Mouse (Mus musculus) midbrain, postnatal 0 days (tissue): ENCODE measurements at regions not wholly inside any gene's neighbourhood (a gene's known extent, or its start where the extent isn't known, plus 50 kb on each side); places are given as distances from the start of the nearest gene placed in this dataset.

Experiments
- ATAC-seq: fragments of 200-750 bp; cut with Nextera tagmentation; 2 replicates; pipeline ENCODE4 v1.8.0; 2017; ENCODE audit warnings: moderate number of reproducible peaks, mild to moderate bottlenecking, moderate TSS enrichment, moderate library complexity; ENCODE audit not compliant: low FRiP score
- DNase-seq: peaks from one replicate; pipeline ENCODE4 v3.0.0-alpha.2; 2015; ENCODE audit warnings: low spot score
- H3K27ac ChIP-seq: fragments of 300-500 bp; sonication (generic); 2 replicates; pipeline ENCODE4 v1.5.1; 2014; ENCODE audit warnings: low read depth, mild to moderate bottlenecking, low read length, mixed read lengths
- H3K27me3 ChIP-seq: fragments of 300-500 bp; sonication (generic); 2 replicates; pipeline ENCODE4 v1.6.1; 2014; ENCODE audit warnings: low read length, control low read depth, mixed read lengths; ENCODE audit not compliant: insufficient read depth
- H3K36me3 ChIP-seq: fragments of 300-500 bp; sonication (generic); 2 replicates; pipeline ENCODE4 v1.6.1; 2014; ENCODE audit warnings: low read length, control low read depth, mixed read lengths; ENCODE audit not compliant: insufficient read depth
- H3K4me1 ChIP-seq: fragments of 300-500 bp; sonication (generic); 2 replicates; pipeline ENCODE4 v1.6.1; 2014; ENCODE audit warnings: mild to moderate bottlenecking, control low read depth, antibody characterized with exemption, low read length, mixed read lengths; ENCODE audit not compliant: insufficient read depth
- H3K4me2 ChIP-seq: fragments of 300-500 bp; sonication (generic); 2 replicates; pipeline ENCODE4 v1.6.1; 2014; ENCODE audit warnings: low read depth, mild to moderate bottlenecking, low read length, mixed read lengths; ENCODE audit not compliant: poor library complexity, severe bottlenecking
- H3K4me3 ChIP-seq: fragments of 300-500 bp; sonication (generic); 2 replicates; pipeline ENCODE4 v1.5.1; 2014; ENCODE audit warnings: low read depth, mild to moderate bottlenecking, low read length, moderate library complexity
- H3K9ac ChIP-seq: fragments of 300-500 bp; sonication (generic); replicated peaks from 2 replicates; pipeline ENCODE4 v1.6.1; 2014; ENCODE audit warnings: mild to moderate bottlenecking, low read length, moderate library complexity, mixed read lengths; ENCODE audit not compliant: poor library complexity, severe bottlenecking
- H3K9me3 ChIP-seq: fragments of 300-500 bp; sonication (generic); 2 replicates; pipeline ENCODE4 v1.6.1; 2016; ENCODE audit warnings: low read length, control low read depth
- CTCF ChIP-seq: IDR thresholded peaks from 2 replicates; pipeline ENCODE4 v1.5.1; 2016; ENCODE audit warnings: antibody characterized with exemption, mild to moderate bottlenecking
- WGBS: fragments of 180-500 bp; shearing (Covaris S2); extraction: QIAGEN DNeasy Blood & Tissue Kit; methylation state at CpG from one replicate; pipeline ENCODE4 v1.1.7; 2014; 5-methylcytosine and 5-hydroxymethylcytosine counted together

GRCm38 (mm10) chr19:32960196-32960947 is 203.1 kb downstream of the Pten start:
- Histone ChIP-seq H3K27ac (no peak overlapping the region), H3K27me3 (no peaks in the 10 kb centered on the region), H3K4me1 (no peaks in the 10 kb centered on the region), H3K4me2 (no peak overlapping the region), H3K4me3 (no peak overlapping the region), H3K9me3 (no peaks in the 10 kb centered on the region), H3K36me3 (no peaks in the 10 kb centered on the region), H3K9ac (no peak overlapping the region)
- 74% methylated on average over 9 of the region's 9 CpGs for WGBS
- no peak for TF ChIP-seq CTCF
- DNase-seq (no peak), ATAC-seq (no peak)

GRCm38 (mm10) chr19:32961525-32961924 is 204.2 kb downstream of the Pten start:
- no peak overlapping the region for H3K4me3 ChIP-seq
- no peak overlapping the region for H3K9ac ChIP-seq
- H3K27ac ChIP-seq: no peak overlapping the region
- H3K27me3 ChIP-seq: no peaks in the 10 kb centered on the region
- H3K4me2 ChIP-seq: no peak overlapping the region
- H3K9me3 ChIP-seq: no peaks in the 10 kb centered on the region
- no peak for ATAC-seq
- no peak for TF ChIP-seq CTCF
- no peaks in the 10 kb centered on the region for H3K36me3 ChIP-seq
- H3K4me1 ChIP-seq: no peaks in the 10 kb centered on the region
- DNase-seq: no peak
- WGBS: 86% methylated on average over 5 of the region's 5 CpGs

GRCm38 (mm10) chr19:32963983-32964382 is 206.7 kb downstream of the Pten start:
- no peaks in the 10 kb centered on the region for H3K36me3 ChIP-seq
- DNase-seq (no peak), ATAC-seq (no peak)
- H3K4me1 ChIP-seq: no peaks in the 10 kb centered on the region
- 21% methylated on average over 1 of the region's 1 CpGs for WGBS
- H3K4me3 ChIP-seq: no peak overlapping the region
- H3K9ac ChIP-seq: no peak overlapping the region
- H3K4me2 ChIP-seq: no peak overlapping the region
- no peaks in the 10 kb centered on the region for H3K9me3 ChIP-seq
- H3K27me3 ChIP-seq: no peaks in the 10 kb centered on the region
- TF ChIP-seq CTCF: no peak
- no peak overlapping the region for H3K27ac ChIP-seq

GRCm38 (mm10) chr19:32965488-32965887 is 208.2 kb downstream of the Pten start:
- Histone ChIP-seq H3K9ac (no peak overlapping the region), H3K36me3 (no peaks in the 10 kb centered on the region), H3K4me3 (no peak overlapping the region), H3K27ac (no peak overlapping the region), H3K9me3 (no peaks in the 10 kb centered on the region), H3K4me2 (no peak overlapping the region), H3K27me3 (no peaks in the 10 kb centered on the region), H3K4me1 (no peaks in the 10 kb centered on the region)
- ATAC-seq: no peak
- WGBS: 61% methylated on average over 2 of the region's 2 CpGs
- TF ChIP-seq CTCF: no peak
- no peak for DNase-seq

GRCm38 (mm10) chr19:32969213-32969776 is 212.0 kb downstream of the Pten start:
- no peaks in the 10 kb centered on the region for H3K9me3 ChIP-seq
- H3K4me3 ChIP-seq: no peak overlapping the region
- no peak overlapping the region for H3K9ac ChIP-seq
- TF ChIP-seq CTCF: no peak
- DNase-seq: no peak
- WGBS: 27% methylated on average over 7 of the region's 7 CpGs
- ATAC-seq: no peak
- no peaks in the 10 kb centered on the region for H3K27me3 ChIP-seq
- no peak overlapping the region for H3K4me2 ChIP-seq
- H3K36me3 ChIP-seq: no peaks in the 10 kb centered on the region
- H3K4me1 ChIP-seq: no peaks in the 10 kb centered on the region
- no peak overlapping the region for H3K27ac ChIP-seq

GRCm38 (mm10) chr19:32972116-32972515 is 214.8 kb downstream of the Pten start:
- 96% methylated on average over 6 of the region's 6 CpGs for WGBS
- Histone ChIP-seq H3K27me3 (no peaks in the 10 kb centered on the region), H3K9ac (no peak overlapping the region), H3K4me2 (no peak overlapping the region), H3K4me3 (no peak overlapping the region), H3K4me1 (no peaks in the 10 kb centered on the region), H3K9me3 (no peaks in the 10 kb centered on the region), H3K36me3 (no peaks in the 10 kb centered on the region), H3K27ac (no peak overlapping the region)
- ATAC-seq (no peak), DNase-seq (no peak)
- no peak for TF ChIP-seq CTCF
